Mouse (Mus musculus) kidney, postnatal 36 days (tissue): ENCODE measurements around the gene Tbl3.
A peak's percentile ranks its signal among the peaks of the same experiment; 100 is the strongest.

Source experiments
- DNase-seq, 2 experiments: peaks; one replicate each; pipeline ENCODE4 v3.0.0; 2021 to 2022; ENCODE audit warnings: mixed read lengths in 2 of 2

The Tbl3 gene

DNA sequence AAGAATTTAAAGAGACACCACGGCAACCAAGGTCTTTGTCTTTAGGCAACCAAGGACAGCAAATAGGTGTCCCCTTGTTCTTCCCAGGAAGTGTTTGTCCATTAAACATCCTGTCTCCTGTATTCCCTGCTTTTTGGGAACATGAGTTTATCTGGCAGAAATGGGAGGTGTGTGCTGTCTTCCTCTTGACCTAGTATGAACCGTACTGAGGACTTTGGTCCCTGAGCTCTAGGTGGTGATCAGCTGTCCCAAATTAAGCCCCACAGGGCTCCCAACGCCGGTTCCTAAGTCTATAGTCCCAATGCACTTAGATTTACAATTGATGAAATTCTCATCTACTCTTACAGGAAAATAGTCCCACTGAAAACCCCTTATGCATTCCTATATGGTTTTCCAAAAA lies 56.7 kb downstream of the Tbl3 start:
- DNase-seq = no peak

DNA sequence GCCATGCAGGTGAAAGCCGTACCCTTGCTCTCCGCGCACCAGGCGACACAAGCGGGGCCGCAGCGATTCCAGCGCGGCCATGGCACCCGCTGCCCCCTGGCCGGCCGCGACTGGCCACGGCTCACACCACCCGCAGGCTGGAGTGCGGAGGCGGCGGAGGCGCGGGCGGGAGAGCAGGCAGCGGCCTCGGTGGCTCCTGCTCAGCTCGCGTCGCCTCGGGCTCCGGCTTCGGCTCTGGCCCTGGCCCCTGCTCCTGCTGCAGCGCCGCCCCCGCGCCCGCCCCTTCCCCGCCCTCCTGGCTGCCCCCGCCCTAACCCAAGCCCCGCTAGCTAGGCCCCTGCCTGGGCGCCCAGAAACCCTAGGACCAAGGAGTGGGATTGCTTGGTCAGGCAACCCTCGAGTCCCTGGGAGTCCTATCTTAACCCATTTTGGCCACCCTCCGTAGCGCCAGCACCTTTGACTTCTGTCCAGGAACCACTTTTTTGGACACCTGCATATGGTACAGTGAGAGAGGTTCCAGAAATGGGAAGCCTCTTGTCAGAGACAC lies 57.3 kb downstream of the Tbl3 start, which contains the start of gene Slc9a3r2:
Gene Slc9a3r2 (minus strand): TSS at position 258 of the 547 bp plus-strand sequence.
- peak; percentile 66 to 85 for DNase-seq

DNA sequence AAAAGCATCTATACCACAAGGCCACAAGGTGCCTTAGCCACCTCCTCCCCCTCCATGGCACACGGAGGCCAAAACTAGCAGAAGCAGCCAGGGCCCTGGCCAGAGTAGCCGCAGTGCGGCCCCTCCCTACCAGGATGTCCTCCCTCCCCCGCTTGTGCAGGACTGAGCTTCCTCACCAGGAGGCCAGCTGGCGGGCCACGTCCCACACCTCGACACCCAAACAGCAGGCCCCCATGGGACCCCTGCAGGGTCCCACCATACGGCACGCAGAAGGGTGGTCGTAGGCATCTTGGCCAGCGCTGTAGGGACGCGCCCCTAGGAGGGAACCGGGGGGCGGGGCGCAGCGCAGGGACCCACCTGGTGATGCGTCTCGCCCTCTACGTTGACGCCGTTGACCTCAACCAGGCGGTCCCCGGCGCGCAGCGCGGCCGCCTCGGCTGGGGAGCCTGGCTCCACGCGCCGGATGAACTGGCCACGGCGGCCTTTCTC lies 57.8 kb downstream of the Tbl3 start:
- DNase-seq = peak; percentile 75 to 76

DNA sequence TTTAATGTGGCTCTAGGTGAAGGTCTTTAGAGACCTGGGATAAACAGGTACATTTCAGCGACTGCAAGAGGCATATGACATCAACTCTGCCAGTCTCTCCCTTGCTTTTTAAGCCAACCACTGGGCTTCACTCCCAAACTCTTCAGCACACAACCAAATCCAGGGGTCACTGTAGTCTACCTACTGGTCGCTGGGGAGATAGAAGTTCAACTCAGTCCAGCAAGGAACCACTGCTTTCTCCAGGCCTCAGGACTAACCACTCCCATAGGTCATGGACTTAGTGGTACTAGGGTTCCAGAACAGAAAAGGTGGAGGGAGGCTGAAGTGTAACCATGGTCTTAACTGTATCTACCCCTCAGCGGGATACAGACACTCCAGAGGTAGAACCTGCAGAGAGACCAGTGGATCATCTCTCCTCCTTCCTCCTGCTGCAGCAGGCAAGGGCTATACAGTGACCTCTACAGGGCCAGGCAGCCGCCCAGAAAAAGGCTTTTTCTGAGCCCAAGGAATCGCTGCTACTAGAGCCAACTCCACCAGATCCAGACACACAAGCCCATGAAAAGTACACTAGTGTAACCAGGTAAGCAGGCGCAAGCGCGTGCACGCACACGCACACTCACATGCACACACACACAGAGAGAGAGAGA lies 58.6 kb downstream of the Tbl3 start:
- no peak for DNase-seq
